Mouse (Mus musculus): ENCODE results near the gene Tsen2. TPM values are rescaled to one million over a fixed set of nuclear protein-coding genes. Genes with fewer than 3 reads are reported as not detected.

Gene Tsen2
- polyA plus RNA-seq, 1 experiment from 2014 or later: 27.7 TPM

DNA sequence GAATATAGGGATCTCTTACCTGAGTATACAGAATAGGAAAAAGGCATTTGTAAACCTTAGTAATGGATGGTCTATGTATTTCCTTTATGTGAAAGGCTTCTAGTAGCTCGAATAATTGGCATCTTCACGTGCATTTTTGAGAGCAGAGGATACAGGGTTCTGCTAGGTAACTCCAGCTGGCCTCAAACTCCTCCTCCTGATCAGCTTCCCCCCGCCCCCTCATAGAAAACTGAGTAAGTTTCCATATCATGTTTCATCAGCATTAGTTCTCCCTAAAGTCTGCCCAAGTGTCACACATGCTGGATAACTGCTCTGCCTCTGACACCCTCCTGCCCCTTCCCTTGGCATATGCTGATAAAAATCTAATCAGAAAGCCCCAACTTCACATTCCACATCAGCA lies 36.3 kb downstream of the Tsen2 start:
- Histone ChIP-seq H3K4me2 (replicated peaks; ENCODE audit: low read depth, low read length) (no peak overlapping the region), H3K27me3 (ENCODE audit: control insufficient read depth, insufficient read depth, low read length) (no peaks in the 10 kb centered on the region), H3K9me3 (ENCODE audit: control insufficient read depth, low read depth, low read length) (no peaks in the 10 kb centered on the region), H3K4me3 (ENCODE audit: low read depth, low read length) (no peak overlapping the region), H3K4me1 (ENCODE audit: control insufficient read depth, insufficient read depth, low read length) (no peaks in the 10 kb centered on the region), H3K36me3 (ENCODE audit: control insufficient read depth, insufficient read depth, low read length) (peaks cover 21% of the 10 kb centered on the region), H3K27ac (ENCODE audit: low read length) (no peak overlapping the region), H3K9ac (replicated peaks; ENCODE audit: low read depth, low read length) (no peak overlapping the region)
- WGBS: 71% methylated on average over 3 of the region's 3 CpGs
- ATAC-seq (ENCODE audit: insufficient number of reproducible peaks, insufficient read depth, low FRiP score, low read depth): no peak

DNA sequence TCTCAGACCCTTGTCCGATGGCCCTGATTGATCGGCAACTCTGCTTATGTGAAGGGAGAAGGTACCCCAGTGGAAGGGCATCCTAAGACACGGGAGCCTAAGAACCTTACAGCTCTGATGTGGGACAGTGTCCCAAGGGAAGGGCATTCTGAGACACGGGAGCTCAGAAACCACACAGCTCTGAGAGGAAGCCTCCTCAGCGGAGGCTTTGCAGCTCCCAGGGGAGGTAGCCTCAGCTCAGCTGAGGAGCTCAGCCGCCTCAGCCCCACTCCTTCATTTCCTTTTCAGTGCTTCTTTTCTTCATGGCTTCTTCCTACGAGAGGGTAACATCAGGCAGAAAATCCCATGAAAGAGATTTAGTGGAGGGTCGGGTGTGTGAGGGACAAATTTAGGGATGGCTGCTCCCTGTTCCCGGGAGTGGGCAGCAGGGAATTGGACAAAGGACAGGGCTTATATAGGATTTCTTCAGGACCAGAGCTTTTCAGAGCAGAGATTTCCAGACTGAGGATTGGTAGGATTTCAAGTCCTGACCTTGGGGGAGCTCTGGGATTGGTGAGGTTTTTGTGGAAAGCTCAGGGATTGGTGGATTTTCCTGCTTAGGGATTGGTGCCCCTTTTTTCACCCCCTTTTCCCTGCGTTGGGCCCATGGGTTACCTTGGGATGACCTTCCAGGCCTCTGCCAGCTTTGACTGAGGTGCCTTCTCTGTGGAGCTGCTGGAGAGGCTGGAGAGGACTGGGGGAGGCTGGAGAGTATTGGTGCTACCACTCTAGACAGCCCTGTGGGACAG lies 38.1 kb downstream of the Tsen2 start:
- H3K27ac ChIP-seq (ENCODE audit: low read length): no peak overlapping the region
- WGBS: 86% methylated on average over 10 of the region's 10 CpGs
- peaks cover 9% of the 10 kb centered on the region for H3K36me3 ChIP-seq (ENCODE audit: control insufficient read depth, insufficient read depth, low read length)
- no peak overlapping the region for H3K4me3 ChIP-seq (ENCODE audit: low read depth, low read length)
- H3K4me1 ChIP-seq (ENCODE audit: control insufficient read depth, insufficient read depth, low read length): no peaks in the 10 kb centered on the region
- no peak overlapping the region for H3K4me2 ChIP-seq (replicated peaks; ENCODE audit: low read depth, low read length)
- no peaks in the 10 kb centered on the region for H3K9me3 ChIP-seq (ENCODE audit: control insufficient read depth, low read depth, low read length)
- H3K27me3 ChIP-seq (ENCODE audit: control insufficient read depth, insufficient read depth, low read length): no peaks in the 10 kb centered on the region
- no peak overlapping the region for H3K9ac ChIP-seq (replicated peaks; ENCODE audit: low read depth, low read length)
- ATAC-seq (ENCODE audit: insufficient number of reproducible peaks, insufficient read depth, low FRiP score, low read depth): no peak

DNA sequence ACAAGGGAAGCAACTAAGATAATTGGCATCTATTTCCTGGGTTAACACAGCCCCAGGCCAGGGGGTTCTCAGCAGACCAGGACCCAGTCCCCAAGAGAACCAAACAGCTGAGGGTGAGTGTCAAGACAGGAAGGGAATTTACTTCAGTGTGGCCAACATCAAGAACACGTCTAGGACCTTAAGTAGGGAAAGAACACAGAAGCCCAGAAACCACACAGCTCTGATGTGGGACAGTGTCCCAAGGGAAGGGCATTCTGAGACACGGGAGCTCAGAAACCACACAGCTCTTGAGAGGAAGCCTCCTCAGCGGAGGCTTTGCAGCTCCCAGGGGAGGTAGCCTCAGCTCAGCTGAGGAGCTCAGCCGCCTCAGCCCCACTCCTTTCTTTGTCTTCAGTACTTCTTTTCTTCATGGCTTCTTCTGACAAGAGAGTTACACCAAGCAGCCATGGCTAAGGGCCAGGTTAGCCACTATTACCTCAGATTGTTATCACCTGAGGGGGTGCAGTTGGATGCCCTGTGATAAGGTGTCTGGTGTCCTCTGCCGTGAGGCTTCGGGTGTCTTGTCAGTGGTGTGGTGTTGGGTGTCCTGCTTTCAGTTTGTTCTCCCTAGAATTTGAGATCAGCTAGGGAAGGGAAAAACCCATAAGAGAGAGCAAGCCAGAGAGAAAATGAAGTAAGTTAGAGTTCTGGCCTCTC lies 39.1 kb downstream of the Tsen2 start:
- peaks cover 4% of the 10 kb centered on the region; the same call in 1 of the 2 replicates for H3K36me3 ChIP-seq (ENCODE audit: control insufficient read depth, insufficient read depth, low read length)
- H3K27ac ChIP-seq (ENCODE audit: low read length): no peak overlapping the region
- no peak for ATAC-seq (ENCODE audit: insufficient number of reproducible peaks, insufficient read depth, low FRiP score, low read depth)
- no peaks in the 10 kb centered on the region for H3K4me1 ChIP-seq (ENCODE audit: control insufficient read depth, insufficient read depth, low read length)
- no peaks in the 10 kb centered on the region for H3K9me3 ChIP-seq (ENCODE audit: control insufficient read depth, low read depth, low read length)
- H3K4me3 ChIP-seq (ENCODE audit: low read depth, low read length): no peak overlapping the region
- H3K9ac ChIP-seq (replicated peaks; ENCODE audit: low read depth, low read length): no peak overlapping the region
- no peak overlapping the region for H3K4me2 ChIP-seq (replicated peaks; ENCODE audit: low read depth, low read length)
- WGBS: 81% methylated on average over 6 of the region's 6 CpGs
- H3K27me3 ChIP-seq (ENCODE audit: control insufficient read depth, insufficient read depth, low read length): no peaks in the 10 kb centered on the region

DNA sequence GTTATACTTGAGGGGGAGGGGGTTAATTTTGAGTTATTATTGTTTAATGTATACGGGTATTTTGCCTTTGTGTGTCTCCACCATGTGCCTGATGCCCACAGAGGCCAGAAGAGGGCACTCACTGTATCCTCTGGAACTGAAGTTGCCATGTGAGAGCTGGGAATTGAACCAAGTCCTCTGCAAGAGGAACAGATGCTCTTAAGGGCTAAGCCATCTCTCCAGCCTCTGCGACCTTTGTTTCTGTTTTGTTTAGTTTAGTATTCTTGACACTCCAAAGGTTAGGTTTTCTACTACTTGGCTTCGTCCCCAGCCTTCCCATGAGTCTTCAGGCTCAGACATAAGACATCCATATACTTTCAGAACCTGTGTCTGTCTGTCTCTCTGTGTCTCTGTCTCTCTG lies 39.7 kb downstream of the Tsen2 start:
- 76% methylated on average over 3 of the region's 3 CpGs for WGBS
- Histone ChIP-seq H3K36me3 (ENCODE audit: control insufficient read depth, insufficient read depth, low read length) (no peaks in the 10 kb centered on the region), H3K9ac (replicated peaks; ENCODE audit: low read depth, low read length) (no peak overlapping the region), H3K27me3 (ENCODE audit: control insufficient read depth, insufficient read depth, low read length) (no peaks in the 10 kb centered on the region), H3K27ac (ENCODE audit: low read length) (no peak overlapping the region), H3K4me2 (replicated peaks; ENCODE audit: low read depth, low read length) (no peak overlapping the region), H3K4me3 (ENCODE audit: low read depth, low read length) (no peak overlapping the region), H3K9me3 (ENCODE audit: control insufficient read depth, low read depth, low read length) (no peaks in the 10 kb centered on the region), H3K4me1 (ENCODE audit: control insufficient read depth, insufficient read depth, low read length) (no peaks in the 10 kb centered on the region)
- no peak for ATAC-seq (ENCODE audit: insufficient number of reproducible peaks, insufficient read depth, low FRiP score, low read depth)

DNA sequence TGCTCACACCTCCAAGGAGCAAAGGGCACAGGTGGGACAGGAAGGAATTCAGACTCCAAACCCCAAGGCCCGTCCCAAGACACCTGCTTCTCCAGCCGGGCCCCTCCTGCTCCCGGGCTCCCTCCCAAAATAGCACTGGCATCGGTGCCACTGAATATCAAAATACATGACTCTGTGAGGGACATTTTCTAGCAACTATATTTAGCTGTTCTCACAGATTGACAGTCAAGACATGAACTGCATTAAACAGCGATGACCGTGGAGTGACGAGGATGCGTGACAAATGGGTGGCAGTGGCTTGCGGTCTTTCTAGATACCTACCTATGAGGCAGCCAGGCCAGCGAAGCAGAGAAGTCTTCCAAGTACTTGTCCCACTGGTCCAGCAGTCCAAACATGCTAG lies 41.9 kb downstream of the Tsen2 start:
- Histone ChIP-seq H3K36me3 (ENCODE audit: control insufficient read depth, insufficient read depth, low read length) (no peaks in the 10 kb centered on the region), H3K9ac (replicated peaks; ENCODE audit: low read depth, low read length) (no peak overlapping the region), H3K27ac (ENCODE audit: low read length) (no peak overlapping the region), H3K27me3 (ENCODE audit: control insufficient read depth, insufficient read depth, low read length) (no peaks in the 10 kb centered on the region), H3K4me3 (ENCODE audit: low read depth, low read length) (no peak overlapping the region), H3K9me3 (ENCODE audit: control insufficient read depth, low read depth, low read length) (no peaks in the 10 kb centered on the region), H3K4me2 (replicated peaks; ENCODE audit: low read depth, low read length) (no peak overlapping the region), H3K4me1 (ENCODE audit: control insufficient read depth, insufficient read depth, low read length) (no peaks in the 10 kb centered on the region)
- WGBS: 87% methylated on average over 10 of the region's 10 CpGs
- ATAC-seq (ENCODE audit: insufficient number of reproducible peaks, insufficient read depth, low FRiP score, low read depth): no peak

DNA sequence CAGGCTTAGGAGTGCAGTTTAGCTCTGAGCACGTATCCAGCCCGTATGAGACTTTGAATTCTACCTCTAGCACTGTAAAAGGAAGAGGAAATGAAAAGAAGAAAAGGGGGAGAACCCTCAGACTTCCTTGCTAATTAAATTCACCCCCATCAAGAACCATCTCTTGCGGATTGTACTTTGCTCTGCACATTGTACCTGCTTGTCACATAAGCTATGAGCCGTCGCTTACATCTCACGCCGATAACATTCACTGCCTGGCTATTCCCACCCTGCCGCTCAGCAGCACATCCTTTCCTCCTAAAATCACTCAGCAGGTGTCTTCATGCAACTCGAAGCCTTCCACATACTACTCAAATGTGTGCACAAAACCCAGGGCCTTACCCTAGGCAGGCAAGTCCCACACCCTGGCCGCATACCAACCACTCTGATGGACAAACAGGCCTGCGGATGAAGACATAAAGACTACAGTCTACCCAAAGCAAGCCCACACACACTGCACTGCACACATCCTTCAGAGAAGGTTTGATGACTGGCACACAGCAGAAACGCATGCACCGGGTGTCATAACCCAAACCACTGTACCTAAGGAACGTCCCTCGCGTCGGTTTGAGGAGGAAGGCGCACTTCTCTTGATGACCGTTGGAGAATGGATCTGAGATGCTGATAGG lies 47.4 kb downstream of the Tsen2 start:
- 83% methylated on average over 19 of the region's 19 CpGs for WGBS
- H3K4me1 ChIP-seq (ENCODE audit: control insufficient read depth, insufficient read depth, low read length): no peaks in the 10 kb centered on the region
- no peak for ATAC-seq (ENCODE audit: insufficient number of reproducible peaks, insufficient read depth, low FRiP score, low read depth)
- H3K4me2 ChIP-seq (replicated peaks; ENCODE audit: low read depth, low read length): no peak overlapping the region
- no peak overlapping the region for H3K9ac ChIP-seq (replicated peaks; ENCODE audit: low read depth, low read length)
- H3K36me3 ChIP-seq (ENCODE audit: control insufficient read depth, insufficient read depth, low read length): no peaks in the 10 kb centered on the region
- peak overlapping the region; percentile 7; the same call in 1 of the 2 replicates for H3K4me3 ChIP-seq (ENCODE audit: low read depth, low read length)
- H3K27me3 ChIP-seq (ENCODE audit: control insufficient read depth, insufficient read depth, low read length): no peaks in the 10 kb centered on the region
- no peak overlapping the region for H3K27ac ChIP-seq (ENCODE audit: low read length)
- no peaks in the 10 kb centered on the region for H3K9me3 ChIP-seq (ENCODE audit: control insufficient read depth, low read depth, low read length)

DNA sequence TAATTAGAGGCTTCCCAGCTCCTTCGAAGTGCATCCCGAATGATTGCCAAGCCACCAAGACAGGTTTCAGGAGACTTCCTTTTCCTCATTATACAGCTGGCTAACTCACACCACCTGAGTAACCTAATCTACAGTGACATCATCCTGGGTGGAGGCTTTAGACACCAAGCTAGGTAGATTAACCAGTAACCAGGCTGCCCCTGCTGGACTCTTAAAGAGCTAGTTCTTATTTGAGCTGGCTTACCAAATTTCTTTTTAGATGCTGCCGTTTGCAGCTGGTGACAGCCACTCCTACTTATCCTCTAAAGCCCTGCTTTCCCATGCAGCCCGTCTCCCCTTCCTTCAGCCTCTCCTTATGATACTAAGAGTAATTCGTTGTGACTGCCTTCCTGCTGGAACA lies 48.0 kb downstream of the Tsen2 start, which contains the start of gene Mkrn2os:
Mkrn2os (minus strand) TSS at position 119 of the 400 bp plus-strand sequence.
- Histone ChIP-seq H3K4me2 (replicated peaks; ENCODE audit: low read depth, low read length) (no peak within 1 kb of the TSS), H3K27me3 (ENCODE audit: control insufficient read depth, insufficient read depth, low read length) (no peaks in the 10 kb centered on the region), H3K4me3 (ENCODE audit: low read depth, low read length) (peak within 1 kb of the TSS; percentile 7; the same call in 1 of the 2 replicates), H3K4me1 (ENCODE audit: control insufficient read depth, insufficient read depth, low read length) (no peaks in the 10 kb centered on the region), H3K36me3 (ENCODE audit: control insufficient read depth, insufficient read depth, low read length) (no peaks in the 10 kb centered on the region), H3K9ac (replicated peaks; ENCODE audit: low read depth, low read length) (no peak within 1 kb of the TSS), H3K9me3 (ENCODE audit: control insufficient read depth, low read depth, low read length) (no peaks in the 10 kb centered on the region), H3K27ac (ENCODE audit: low read length) (no peak within 1 kb of the TSS)
- WGBS: 37% methylated on average over 5 of the region's 5 CpGs
- peak; percentile 72 for ATAC-seq (ENCODE audit: insufficient number of reproducible peaks, insufficient read depth, low FRiP score, low read depth)

DNA sequence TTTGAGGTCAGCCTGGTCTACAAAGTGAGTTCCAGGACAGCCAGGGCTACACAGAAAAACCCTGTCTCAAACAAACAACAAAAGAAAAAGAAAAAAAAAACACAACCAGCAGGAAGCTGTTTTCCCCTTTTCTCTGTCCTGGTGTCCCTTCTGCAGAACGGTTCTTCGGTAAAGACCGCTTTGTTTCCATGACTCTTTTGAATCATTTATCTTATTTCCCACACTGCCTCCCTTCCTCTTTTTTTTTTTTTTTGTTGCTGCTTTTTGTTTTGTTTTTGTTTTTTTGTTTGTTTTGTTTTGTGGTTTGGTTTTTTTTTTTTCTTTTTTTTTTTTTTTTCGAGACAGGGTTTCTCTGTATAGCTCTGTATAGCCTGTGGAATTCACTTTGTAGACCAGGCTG lies 48.8 kb downstream of the Tsen2 start:
- H3K4me2 ChIP-seq (replicated peaks; ENCODE audit: low read depth, low read length): no peak overlapping the region
- H3K4me1 ChIP-seq (ENCODE audit: control insufficient read depth, insufficient read depth, low read length): no peaks in the 10 kb centered on the region
- H3K27ac ChIP-seq (ENCODE audit: low read length): no peak overlapping the region
- no peak overlapping the region for H3K4me3 ChIP-seq (ENCODE audit: low read depth, low read length)
- H3K9ac ChIP-seq (replicated peaks; ENCODE audit: low read depth, low read length): no peak overlapping the region
- H3K27me3 ChIP-seq (ENCODE audit: control insufficient read depth, insufficient read depth, low read length): no peaks in the 10 kb centered on the region
- ATAC-seq (ENCODE audit: insufficient number of reproducible peaks, insufficient read depth, low FRiP score, low read depth): no peak
- no peaks in the 10 kb centered on the region for H3K36me3 ChIP-seq (ENCODE audit: control insufficient read depth, insufficient read depth, low read length)
- H3K9me3 ChIP-seq (ENCODE audit: control insufficient read depth, low read depth, low read length): no peaks in the 10 kb centered on the region
- WGBS: 82% methylated on average over 4 of the region's 4 CpGs
